Mouse (Mus musculus): ENCODE results near the gene 2510039O18Rik. TPM values are rescaled to one million over a fixed set of nuclear protein-coding genes. Genes with fewer than 3 reads are reported as not detected.

Gene 2510039O18Rik
- polyA plus RNA-seq, 1 experiment = 18.7 TPM

GRCm38 (mm10) chr4:147927705-147928104 is 13.0 kb upstream of the 2510039O18Rik start:
- H3K4me1 ChIP-seq (ENCODE audit: control insufficient read depth, insufficient read depth, insufficient read length, low read length) = no peaks in the 10 kb centered on the region; the same call in 1 of the 2 replicates
- H3K4me3 ChIP-seq (ENCODE audit: insufficient read depth, low read depth, low read length) = no peak overlapping the region
- H3K27ac ChIP-seq (replicated peaks; ENCODE audit: low read depth, low read length) = peak overlapping the region; percentile 61; the same call in 1 of the 2 replicates

- Histone ChIP-seq H3K27ac (replicated peaks; ENCODE audit: low read depth, low read length) (peak overlapping the region; percentile 61; the same call in 1 of the 2 replicates), H3K4me1 (ENCODE audit: control insufficient read depth, insufficient read depth, insufficient read length, low read length) (peaks cover 3% of the 10 kb centered on the region)
Measured at GRCm38 (mm10) chr4:147928136-147928535, 12.6 kb upstream of the 2510039O18Rik start.

GRCm38 (mm10) chr4:147928540-147928939 is 12.2 kb upstream of the 2510039O18Rik start:
- peak overlapping the region; percentile 30; the same call in 1 of the 2 replicates for H3K27ac ChIP-seq (replicated peaks; ENCODE audit: low read depth, low read length)
- H3K4me3 ChIP-seq (ENCODE audit: insufficient read depth, low read depth, low read length) = no peak overlapping the region
- H3K4me1 ChIP-seq (ENCODE audit: control insufficient read depth, insufficient read depth, insufficient read length, low read length) = peaks cover 6% of the 10 kb centered on the region

More at GRCm38 (mm10) chr4:147928136-147928535, 12.6 kb upstream of the 2510039O18Rik start:
- H3K4me3 ChIP-seq (ENCODE audit: insufficient read depth, low read depth, low read length) = no peak overlapping the region

- Histone ChIP-seq H3K4me1 (ENCODE audit: control insufficient read depth, insufficient read depth, insufficient read length, low read length) (peaks cover 21% of the 10 kb centered on the region), H3K27ac (replicated peaks; ENCODE audit: low read depth, low read length) (no peak overlapping the region), H3K4me3 (ENCODE audit: insufficient read depth, low read depth, low read length) (no peak overlapping the region)
Measured at GRCm38 (mm10) chr4:147930946-147931345, 9.7 kb upstream of the 2510039O18Rik start.

GRCm38 (mm10) chr4:147934134-147934533 is 6.6 kb upstream of the 2510039O18Rik start:
- peak overlapping the region; percentile 36 for H3K4me3 ChIP-seq (ENCODE audit: insufficient read depth, low read depth, low read length)

GRCm38 (mm10) chr4:147934611-147935010 is 6.1 kb upstream of the 2510039O18Rik start:
- H3K4me1 ChIP-seq (ENCODE audit: control insufficient read depth, insufficient read depth, insufficient read length, low read length) = peaks cover 30% of the 10 kb centered on the region
- peak overlapping the region; percentile 64 for H3K27ac ChIP-seq (replicated peaks; ENCODE audit: low read depth, low read length)
- H3K4me3 ChIP-seq (ENCODE audit: insufficient read depth, low read depth, low read length) = peak overlapping the region; percentile 95

More at GRCm38 (mm10) chr4:147934134-147934533, 6.6 kb upstream of the 2510039O18Rik start:
- H3K4me1 ChIP-seq (ENCODE audit: control insufficient read depth, insufficient read depth, insufficient read length, low read length) = peaks cover 30% of the 10 kb centered on the region
- H3K27ac ChIP-seq (replicated peaks; ENCODE audit: low read depth, low read length) = peak overlapping the region; percentile 64

- Histone ChIP-seq H3K27ac (replicated peaks; ENCODE audit: low read depth, low read length) (peak overlapping the region; percentile 97), H3K4me1 (ENCODE audit: control insufficient read depth, insufficient read depth, insufficient read length, low read length) (peaks cover 34% of the 10 kb centered on the region), H3K4me3 (ENCODE audit: insufficient read depth, low read depth, low read length) (peak overlapping the region; percentile 95)
Measured at GRCm38 (mm10) chr4:147935904-147936303, 4.8 kb upstream of the 2510039O18Rik start.

- Histone ChIP-seq H3K4me1 (ENCODE audit: control insufficient read depth, insufficient read depth, insufficient read length, low read length) (peaks cover 34% of the 10 kb centered on the region), H3K27ac (replicated peaks; ENCODE audit: low read depth, low read length) (peak within 1 kb of the TSS; percentile 97), H3K4me3 (ENCODE audit: insufficient read depth, low read depth, low read length) (peak within 1 kb of the TSS; percentile 95)
Measured at GRCm38 (mm10) chr4:147936331-147936954, 4.3 kb upstream of the 2510039O18Rik start, which contains the start of gene Plod1. Gene Plod1 (minus strand): TSS chr4:147936767.

- Histone ChIP-seq H3K4me3 (ENCODE audit: insufficient read depth, low read depth, low read length) (peak overlapping the region; percentile 95), H3K4me1 (ENCODE audit: control insufficient read depth, insufficient read depth, insufficient read length, low read length) (peaks cover 40% of the 10 kb centered on the region), H3K27ac (replicated peaks; ENCODE audit: low read depth, low read length) (peak overlapping the region; percentile 97)
Measured at GRCm38 (mm10) chr4:147937021-147937420, 3.7 kb upstream of the 2510039O18Rik start.

GRCm38 (mm10) chr4:147937486-147937885 is 3.2 kb upstream of the 2510039O18Rik start:
- Histone ChIP-seq H3K4me3 (ENCODE audit: insufficient read depth, low read depth, low read length) (no peak overlapping the region), H3K4me1 (ENCODE audit: control insufficient read depth, insufficient read depth, insufficient read length, low read length) (peaks cover 40% of the 10 kb centered on the region), H3K27ac (replicated peaks; ENCODE audit: low read depth, low read length) (peak overlapping the region; percentile 97)

- Histone ChIP-seq H3K4me3 (ENCODE audit: insufficient read depth, low read depth, low read length) (no peak overlapping the region), H3K27ac (replicated peaks; ENCODE audit: low read depth, low read length) (peak overlapping the region; percentile 97), H3K4me1 (ENCODE audit: control insufficient read depth, insufficient read depth, insufficient read length, low read length) (peaks cover 37% of the 10 kb centered on the region)
Measured at GRCm38 (mm10) chr4:147938148-147939096, 2.3 kb upstream of the 2510039O18Rik start.

GRCm38 (mm10) chr4:147940111-147940510 is 584 bp upstream of the 2510039O18Rik start:
- no peak overlapping the region for H3K4me3 ChIP-seq (ENCODE audit: insufficient read depth, low read depth, low read length)
- peak overlapping the region; percentile 53 for H3K27ac ChIP-seq (replicated peaks; ENCODE audit: low read depth, low read length)
- peaks cover 23% of the 10 kb centered on the region for H3K4me1 ChIP-seq (ENCODE audit: control insufficient read depth, insufficient read depth, insufficient read length, low read length)

GRCm38 (mm10) chr4:147941045-147942020 is 638 bp downstream of the 2510039O18Rik start:
- peaks cover 20% of the 10 kb centered on the region for H3K4me1 ChIP-seq (ENCODE audit: control insufficient read depth, insufficient read depth, insufficient read length, low read length)
- H3K27ac ChIP-seq (replicated peaks; ENCODE audit: low read depth, low read length) = 0 out of 2 replicates have a peak overlapping the region, but pooled peaks have one; percentile 8
- H3K4me3 ChIP-seq (ENCODE audit: insufficient read depth, low read depth, low read length) = peak overlapping the region; percentile 79

- no peak overlapping the region for H3K4me3 ChIP-seq (ENCODE audit: insufficient read depth, low read depth, low read length)
- no peak overlapping the region for H3K27ac ChIP-seq (replicated peaks; ENCODE audit: low read depth, low read length)
- peaks cover 16% of the 10 kb centered on the region for H3K4me1 ChIP-seq (ENCODE audit: control insufficient read depth, insufficient read depth, insufficient read length, low read length)
Measured at GRCm38 (mm10) chr4:147943005-147943404, 2.3 kb downstream of the 2510039O18Rik start.

All from brown adipose tissue, adult 24 weeks (tissue).